Mouse (Mus musculus) cerebellum, postnatal 25 days (tissue): ENCODE measurements around the gene Rint1.
"Not testable (repeated sequence)": the region's sequence is repeated elsewhere in the genome, so short reads cannot be mapped to it uniquely, and the experiment has no call there.

Experiments used
- DNase-seq, 2 experiments: peaks; one replicate each; pipeline ENCODE4 v3.0.0; 2021; ENCODE audit warnings: mixed read lengths in 2 of 2

Gene Rint1

GRCm38 (mm10) chr5:23826321-23827004 lies 39.0 kb downstream of the Rint1 start:
- DNase-seq: peak; percentile 66 to 79

GRCm38 (mm10) chr5:23830897-23831752 lies 43.6 kb downstream of the Rint1 start:
- DNase-seq: peak; percentile 37 to 68

GRCm38 (mm10) chr5:23835691-23836090 lies 48.2 kb downstream of the Rint1 start:
- DNase-seq: not testable (repeated sequence)

- no peak for DNase-seq
Measured at GRCm38 (mm10) chr5:23838158-23838557, 50.6 kb downstream of the Rint1 start.

GRCm38 (mm10) chr5:23843674-23844530 lies 56.4 kb downstream of the Rint1 start, which contains the start of gene Tomm7:
Tomm7 (minus strand) TSS chr5:23844161.
- DNase-seq: peak; percentile 98

GRCm38 (mm10) chr5:23844531-23844841 lies 57.0 kb downstream of the Rint1 start:
- peak in 1 of 2 experiments; percentile 61 for DNase-seq

GRCm38 (mm10) chr5:23845141-23845540 lies 57.6 kb downstream of the Rint1 start:
- DNase-seq: no peak

- peak; percentile 92 to 96 for DNase-seq
Measured at GRCm38 (mm10) chr5:23850345-23851159, 63.0 kb downstream of the Rint1 start.

GRCm38 (mm10) chr5:23851160-23851555 lies 63.6 kb downstream of the Rint1 start:
- not testable (repeated sequence) for DNase-seq

- DNase-seq: not testable (repeated sequence)
Measured at GRCm38 (mm10) chr5:23852916-23853315, 65.4 kb downstream of the Rint1 start.

- DNase-seq: no peak
Measured at GRCm38 (mm10) chr5:23855484-23855883, 68.0 kb downstream of the Rint1 start.

- DNase-seq: no peak
Measured at GRCm38 (mm10) chr5:23856164-23856563, 68.7 kb downstream of the Rint1 start.

- DNase-seq: no peak
Measured at GRCm38 (mm10) chr5:23857189-23857588, 69.7 kb downstream of the Rint1 start.

GRCm38 (mm10) chr5:23858001-23858400 lies 70.5 kb downstream of the Rint1 start:
- no peak for DNase-seq

GRCm38 (mm10) chr5:23858643-23859042 lies 71.1 kb downstream of the Rint1 start:
- no peak for DNase-seq

- DNase-seq: no peak
Measured at GRCm38 (mm10) chr5:23859087-23859718, 71.7 kb downstream of the Rint1 start.

GRCm38 (mm10) chr5:23859896-23860295 lies 72.4 kb downstream of the Rint1 start:
- no peak for DNase-seq

- no peak for DNase-seq
Measured at GRCm38 (mm10) chr5:23861721-23862120, 74.2 kb downstream of the Rint1 start.

- no peak for DNase-seq
Measured at GRCm38 (mm10) chr5:23862291-23862690, 74.8 kb downstream of the Rint1 start.

GRCm38 (mm10) chr5:23863166-23864053 lies 75.9 kb downstream of the Rint1 start:
- DNase-seq: no peak
